Mouse (Mus musculus): ENCODE measurements around the gene Rhox3a2.
"Not testable (repeated sequence)": the region's sequence is repeated elsewhere in the genome, so short reads cannot be mapped to it uniquely, and the experiment has no call there.

Rhox3a2 gene

GRCm38 (mm10) chrX:37379728-37380127 is at the start of gene Rhox3a2:
Gene Rhox3a2, plus strand, starts transcription at chrX:37380028.
- not testable (repeated sequence) for DNase-seq (ENCODE audit: low spot score in 2 of 2)

GRCm38 (mm10) chrX:37390548-37390947 is 10.7 kb downstream of the Rhox3a2 start, which contains the start of gene Rhox4a2:
Gene Rhox4a2, plus strand, starts transcription at chrX:37390848.
- DNase-seq (ENCODE audit: low spot score in 2 of 2) = not testable (repeated sequence)

- DNase-seq (ENCODE audit: low spot score in 2 of 2) = not testable (repeated sequence)
These were observed 31.9 kb downstream of the Rhox3a2 start, which contains the start of gene Rhox2b for GRCm38 (mm10) chrX:37411767-37412166. Gene Rhox2b, plus strand, starts transcription at chrX:37412067.

GRCm38 (mm10) chrX:37432194-37432593 is 52.4 kb downstream of the Rhox3a2 start, which contains the start of gene Rhox4b:
Gene Rhox4b, plus strand, starts transcription at chrX:37432494.
- not testable (repeated sequence) for DNase-seq (ENCODE audit: low spot score in 2 of 2)

Data from frontal cortex, postnatal 25 days (tissue).